Mouse (Mus musculus) NIH3T3 (cell line): ENCODE measurements at regions not wholly inside any gene's neighbourhood (a gene's known extent, or its start where the extent isn't known, plus 50 kb on each side); places are given as distances from the start of the nearest gene placed in this dataset.

ENCODE experiments used
- DNase-seq: peaks from one replicate; pipeline ENCODE4 v3.0.0-alpha.2; 2012; ENCODE audit warnings: low read depth

DNA sequence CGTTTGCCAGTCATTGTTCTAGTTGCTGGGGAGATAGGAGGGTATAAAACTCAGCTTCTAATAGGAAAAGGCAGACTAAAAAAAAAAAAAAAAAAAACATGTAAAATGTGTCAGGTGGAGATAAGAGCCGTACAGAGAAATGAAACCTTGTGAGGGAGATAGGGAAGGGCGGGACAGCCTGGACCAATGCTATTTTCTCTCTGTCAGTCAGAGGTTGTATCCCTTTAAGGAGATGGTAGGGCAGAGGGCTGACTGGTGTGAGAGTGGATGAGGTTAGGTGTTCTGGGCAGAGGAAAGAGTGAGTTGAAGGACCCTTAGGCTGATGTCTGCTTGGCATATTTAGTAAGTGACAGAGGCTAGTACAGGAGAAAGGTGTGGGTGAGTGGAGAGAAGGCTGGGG is 169.2 kb upstream of the Serpine2 start:
- no peak for DNase-seq

DNA sequence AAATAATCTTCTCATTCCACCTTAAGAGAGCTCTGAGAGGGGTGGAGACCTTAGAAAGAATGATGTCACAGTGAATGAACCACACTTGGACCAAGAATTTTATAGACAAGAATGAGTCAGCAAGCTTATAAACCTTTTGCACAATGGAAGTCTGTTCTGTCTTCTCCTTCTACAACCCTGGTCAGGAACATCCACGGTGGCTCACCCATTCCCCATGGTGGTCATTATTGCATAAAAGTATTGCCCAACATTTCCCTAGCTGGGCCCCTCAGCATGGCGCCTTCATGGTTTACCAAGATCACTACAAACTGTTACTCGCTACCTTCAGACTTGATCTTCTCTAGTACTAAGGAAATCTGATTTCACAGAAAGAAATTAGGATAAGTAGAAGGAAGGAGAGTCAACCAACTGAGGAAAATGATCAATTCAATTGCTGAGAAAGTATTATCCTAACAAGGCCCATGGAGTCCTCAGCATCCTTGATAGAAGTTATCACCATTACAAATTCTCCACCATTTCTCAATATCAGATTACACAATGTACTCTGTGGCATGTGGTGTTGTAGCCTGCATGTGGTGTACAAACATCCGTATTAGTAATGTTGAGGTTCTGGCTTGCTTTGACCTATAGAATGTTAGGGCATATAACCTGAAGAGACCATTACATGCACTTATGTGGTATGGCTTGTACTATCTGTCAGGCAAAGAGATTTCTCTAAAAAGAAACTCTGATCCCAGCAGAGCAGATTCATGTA is 165.1 kb upstream of the Serpine2 start:
- DNase-seq = peak; percentile 11

DNA sequence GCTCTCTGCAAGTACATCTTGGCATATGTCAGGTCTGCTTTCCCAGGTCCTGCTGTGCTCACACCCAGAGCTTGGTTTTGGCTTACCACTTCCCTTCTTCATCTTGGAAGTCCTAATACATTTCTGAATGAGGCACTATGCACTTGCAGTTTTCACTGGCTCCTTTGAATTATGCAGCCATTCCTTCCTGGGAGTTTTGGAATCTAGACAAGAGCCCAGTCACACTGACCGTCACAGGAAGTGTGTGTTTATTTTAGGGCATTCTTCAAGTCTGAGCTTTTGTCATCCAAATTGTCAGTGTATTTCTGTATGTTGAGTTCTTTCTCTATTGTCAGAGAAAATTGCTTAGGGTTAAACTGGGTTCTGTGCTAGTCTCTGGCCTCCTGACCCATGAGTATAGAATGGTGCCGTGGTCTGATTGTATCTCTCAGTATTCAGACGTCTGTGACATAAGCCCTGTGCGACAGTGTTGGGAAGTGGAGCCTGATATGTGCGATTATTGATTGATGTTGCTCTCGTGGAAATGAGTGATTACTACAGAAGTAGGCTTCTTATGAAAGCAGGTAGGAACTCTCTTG is 162.6 kb upstream of the Serpine2 start:
- no peak for DNase-seq

DNA sequence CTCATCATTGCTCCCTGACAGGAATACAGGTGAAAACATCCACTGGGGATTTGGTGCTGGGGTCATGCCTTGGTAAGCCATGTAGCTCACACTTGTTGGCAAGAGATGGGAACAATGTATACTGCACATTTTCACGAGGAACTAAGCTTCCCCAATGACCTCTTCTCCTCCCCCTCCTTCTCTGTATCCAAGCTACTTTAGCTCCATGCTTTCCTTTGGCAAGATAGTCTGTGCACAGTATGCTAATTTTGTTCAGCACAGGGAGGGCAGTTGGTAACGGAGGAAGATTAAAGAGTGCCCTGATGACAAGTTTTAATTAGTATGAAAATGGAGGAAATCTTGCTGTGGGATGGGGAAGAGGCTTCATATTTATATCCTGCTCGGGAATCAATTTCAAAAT is 160.9 kb upstream of the Serpine2 start:
- DNase-seq = no peak

DNA sequence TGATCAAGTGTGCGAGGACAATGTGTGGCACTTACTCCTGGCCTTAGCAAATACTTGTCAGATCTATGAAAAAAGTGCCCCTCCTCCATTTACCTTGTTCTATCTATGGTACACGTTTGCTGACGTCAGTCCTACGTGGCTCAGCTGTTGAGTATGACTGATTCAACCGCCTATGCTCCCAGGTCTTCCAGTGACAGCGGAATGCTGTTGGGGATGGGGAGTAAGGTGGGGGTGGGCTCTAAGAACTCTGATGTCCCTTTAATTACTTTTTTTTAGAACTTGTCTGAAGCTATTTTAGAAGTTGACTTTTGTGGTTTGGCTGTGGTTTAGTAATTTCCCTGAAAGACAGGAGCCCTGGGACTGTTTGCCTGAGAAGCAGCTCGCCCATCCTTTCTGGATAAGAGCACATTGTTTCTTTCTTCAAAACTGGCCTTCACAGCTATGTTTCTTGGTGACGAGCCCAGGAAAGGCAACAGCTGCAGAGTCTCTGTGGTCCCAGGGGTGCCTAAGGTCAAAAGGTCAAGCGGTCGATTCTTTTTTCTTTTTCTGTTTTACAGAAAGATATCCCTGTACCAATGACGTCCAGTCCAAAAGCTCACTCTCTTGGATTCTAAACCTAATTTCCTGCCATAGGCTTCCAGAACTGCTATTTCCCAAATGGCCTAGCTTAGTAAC is 157.5 kb upstream of the Serpine2 start:
- no peak for DNase-seq

DNA sequence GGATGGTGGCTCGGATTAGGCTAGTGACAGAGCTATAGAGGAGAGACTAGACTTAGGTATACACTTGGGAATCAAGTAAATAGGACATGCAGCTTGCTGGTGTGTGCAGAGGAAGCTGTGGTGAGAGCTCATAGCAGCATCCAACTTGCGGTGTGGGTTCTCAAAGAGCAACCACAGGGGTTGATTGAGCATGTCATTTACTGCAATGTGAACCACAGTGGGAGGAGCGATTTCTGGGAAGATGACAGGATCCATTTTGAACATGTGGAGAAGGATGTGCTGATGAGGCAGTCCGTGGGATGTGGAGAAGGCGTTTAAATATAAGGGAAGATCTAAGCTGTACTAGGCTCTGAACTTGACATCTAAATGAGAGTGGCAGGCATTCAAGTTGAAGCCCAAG is 154.5 kb upstream of the Serpine2 start:
- no peak for DNase-seq

DNA sequence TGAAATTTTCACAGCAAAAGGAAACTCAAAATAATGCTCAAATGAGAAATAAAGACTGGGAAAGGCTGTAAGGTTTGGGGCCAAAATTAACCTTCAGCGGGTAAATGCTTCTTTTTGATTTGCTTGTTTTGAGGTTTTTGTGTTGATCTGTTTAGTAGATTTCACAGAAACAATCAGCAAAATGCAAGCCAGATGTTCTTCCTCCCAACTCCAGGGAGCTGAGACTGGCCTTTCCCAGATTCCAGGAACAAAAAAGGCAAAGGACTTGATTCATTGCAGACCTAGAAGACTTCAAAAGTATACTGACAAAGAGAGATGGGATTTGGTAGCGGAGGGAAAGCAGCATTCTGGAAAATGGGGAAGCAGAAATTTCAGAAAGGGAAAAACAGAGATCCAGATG is 153.6 kb upstream of the Serpine2 start:
- DNase-seq = no peak

DNA sequence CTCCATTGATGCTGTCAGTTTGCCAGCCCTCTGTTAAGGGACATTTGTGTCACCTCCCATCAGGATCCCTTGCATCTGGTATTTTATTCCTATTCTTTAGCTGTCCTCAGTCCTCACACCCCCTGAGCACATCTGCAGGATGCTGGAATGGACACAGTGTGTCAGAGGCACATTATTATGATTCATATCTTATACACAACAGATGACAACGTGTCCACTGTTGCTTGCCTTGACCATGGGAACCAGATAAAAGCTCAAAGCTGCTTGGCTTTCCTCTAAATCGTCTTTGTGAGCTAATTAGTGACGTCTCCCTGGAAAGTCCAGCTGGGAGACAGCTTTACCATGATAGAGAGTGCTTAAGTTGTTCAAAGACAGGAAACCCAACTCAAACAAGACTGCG is 149.7 kb upstream of the Serpine2 start:
- no peak for DNase-seq

DNA sequence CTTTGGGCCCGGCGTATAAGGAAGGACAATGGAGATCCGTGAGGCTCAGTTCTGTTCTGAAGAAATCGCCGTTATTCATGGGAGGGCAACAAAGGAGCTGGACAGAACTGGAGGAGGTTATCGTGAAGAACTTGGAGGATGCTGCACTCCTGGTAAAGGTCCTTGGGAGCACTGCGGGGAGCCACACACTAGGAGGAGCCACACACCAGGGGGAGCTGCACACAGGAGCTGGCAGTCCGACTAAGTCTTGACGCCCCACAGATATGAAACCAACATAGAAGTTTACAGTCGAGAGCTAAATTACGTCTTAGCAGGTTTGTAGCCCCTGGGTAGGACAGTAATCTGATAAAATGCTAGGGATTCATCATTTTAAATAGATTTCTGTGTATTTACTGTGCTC is 138.1 kb upstream of the Serpine2 start:
- peak; percentile 4 for DNase-seq

DNA sequence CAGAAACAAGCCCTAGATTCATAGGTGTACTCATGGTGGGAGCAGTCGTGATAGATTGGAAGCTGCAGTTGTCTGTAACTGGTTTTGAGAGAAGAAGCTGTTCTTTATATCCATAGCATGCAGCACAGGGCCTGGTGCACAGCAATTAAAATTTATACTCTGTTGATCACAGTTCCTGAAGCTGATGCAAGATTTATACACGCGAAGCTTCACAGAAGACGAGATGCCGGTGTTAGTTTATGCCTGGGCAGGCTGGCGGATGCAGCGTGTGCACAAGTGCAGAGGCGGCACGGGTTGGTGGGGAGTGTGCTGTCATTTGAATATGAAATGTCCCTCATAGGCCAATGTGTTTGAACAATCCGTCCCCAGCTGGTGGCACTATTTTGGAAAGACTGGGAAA is 136.9 kb upstream of the Serpine2 start:
- DNase-seq = no peak

DNA sequence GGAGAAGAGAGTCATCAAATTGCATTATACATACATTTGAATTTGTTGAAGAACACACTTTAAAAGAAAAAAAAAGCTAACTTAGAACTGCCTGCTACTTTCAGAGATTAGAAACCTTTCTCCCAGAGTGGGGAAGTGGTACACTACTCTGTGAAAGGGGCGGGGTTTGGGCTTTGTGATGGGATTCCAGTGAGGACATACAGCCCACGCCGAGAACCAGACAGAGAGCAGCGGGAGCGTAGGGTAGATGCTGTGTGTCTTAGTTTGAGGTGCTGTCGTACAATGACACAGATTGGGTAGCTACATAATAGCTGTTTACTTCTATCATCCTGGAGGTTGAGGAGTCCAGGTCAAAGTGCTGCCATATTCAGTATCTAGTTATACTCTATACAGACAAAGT is 136.5 kb upstream of the Serpine2 start:
- no peak for DNase-seq

DNA sequence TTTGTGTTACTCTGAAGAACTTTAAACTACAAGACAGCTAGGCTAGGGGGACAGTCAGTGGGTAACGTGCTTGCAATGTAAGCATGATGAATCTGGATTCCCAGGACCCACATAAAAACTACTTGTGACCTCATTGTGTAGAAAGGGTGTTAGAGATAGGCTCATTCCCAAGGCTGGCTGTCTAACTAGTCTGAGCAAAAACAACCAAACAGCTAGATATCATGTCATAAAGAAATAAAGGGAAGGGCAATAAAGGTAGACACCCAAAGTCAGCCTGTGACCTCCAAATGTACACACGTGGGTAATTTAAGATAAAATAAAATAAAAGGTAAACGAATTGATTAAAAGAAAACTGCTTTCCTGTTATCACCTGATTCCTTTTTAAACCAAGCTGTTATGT is 123.7 kb upstream of the Serpine2 start:
- DNase-seq = no peak

DNA sequence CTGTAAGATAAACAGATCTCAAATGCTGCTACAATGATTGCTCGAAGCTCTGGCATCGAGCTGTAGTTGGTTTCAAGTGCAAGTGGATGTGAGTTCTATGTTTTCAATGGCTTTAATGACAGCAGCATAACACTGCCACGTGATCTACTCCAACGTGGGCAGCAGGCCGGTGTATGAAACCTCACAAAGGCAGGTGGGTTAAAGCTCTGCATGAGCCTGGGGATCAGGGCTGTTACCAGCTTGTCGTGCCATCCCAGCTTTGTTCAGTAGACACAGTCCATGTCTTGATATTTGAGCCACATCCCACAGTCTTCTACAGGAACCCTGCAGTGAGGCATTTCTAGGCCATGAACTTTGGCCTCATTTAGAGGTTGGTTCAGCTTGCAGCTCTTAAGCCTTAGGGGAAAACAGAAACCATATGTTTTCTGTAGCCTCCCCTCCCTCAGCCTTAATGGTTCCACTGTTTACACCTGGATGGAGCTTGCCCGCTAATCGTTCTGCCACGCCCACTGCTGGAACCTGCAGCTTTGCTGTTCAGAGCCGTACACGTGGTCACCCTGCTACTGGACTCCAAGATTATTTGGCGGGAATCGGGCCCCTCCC is 121.8 kb upstream of the Serpine2 start:
- no peak for DNase-seq

DNA sequence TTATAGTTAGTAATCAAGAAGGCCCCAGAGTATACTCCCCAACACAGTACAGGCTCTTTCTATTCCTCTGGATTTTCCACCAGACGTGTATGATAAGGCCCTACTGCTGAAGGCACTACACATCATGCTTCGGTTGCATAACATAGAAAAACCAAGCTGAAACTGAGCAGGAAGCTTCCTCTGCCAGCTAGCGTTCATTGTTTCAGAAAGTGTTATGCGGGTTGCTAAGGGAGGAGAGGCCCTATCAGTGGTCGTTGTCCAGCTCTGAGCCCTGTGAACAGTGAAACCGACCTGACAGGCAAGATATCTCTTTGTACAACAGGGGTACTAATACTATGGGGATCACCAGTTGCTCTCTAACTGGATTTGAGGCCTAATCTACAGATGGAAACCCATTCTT is 118.9 kb upstream of the Serpine2 start:
- no peak for DNase-seq

DNA sequence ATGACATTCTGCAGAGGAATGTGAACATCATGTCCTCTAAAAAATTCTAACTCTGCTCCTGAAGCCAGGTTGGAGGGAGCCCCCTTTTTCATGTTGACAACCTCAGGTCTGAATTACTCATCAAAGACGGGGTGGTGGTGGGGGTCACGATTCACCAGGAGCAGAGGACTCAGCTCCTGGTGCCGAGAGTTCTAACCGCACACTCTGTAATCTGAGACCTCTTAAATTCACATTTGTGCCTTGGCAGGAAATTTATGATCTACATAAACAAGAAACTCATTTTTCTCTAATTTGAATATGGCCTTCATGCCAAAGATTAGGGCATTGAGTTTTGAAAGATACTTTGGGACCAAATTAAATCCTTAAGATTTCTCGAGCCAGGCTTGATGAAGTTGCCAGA is 117.2 kb upstream of the Serpine2 start:
- no peak for DNase-seq

DNA sequence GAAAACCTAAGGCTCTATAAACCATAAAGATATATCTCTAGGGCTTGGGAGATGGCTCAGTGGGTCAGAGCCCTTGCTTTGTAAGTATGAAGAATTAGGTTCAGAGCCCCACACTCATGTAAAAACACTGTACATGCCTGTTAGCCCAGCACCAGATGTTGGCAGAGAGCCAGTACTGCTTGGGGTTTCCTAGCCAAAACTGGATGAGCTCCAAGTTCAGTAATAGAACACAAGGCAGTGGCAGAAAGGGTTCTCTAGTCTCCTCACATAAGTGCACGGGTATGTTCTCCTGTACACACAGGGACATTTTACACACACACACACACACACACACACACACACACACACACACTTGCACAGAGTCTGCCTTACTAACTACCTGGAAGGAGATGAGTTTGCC is 95.1 kb upstream of the Serpine2 start:
- DNase-seq = peak; percentile 59

DNA sequence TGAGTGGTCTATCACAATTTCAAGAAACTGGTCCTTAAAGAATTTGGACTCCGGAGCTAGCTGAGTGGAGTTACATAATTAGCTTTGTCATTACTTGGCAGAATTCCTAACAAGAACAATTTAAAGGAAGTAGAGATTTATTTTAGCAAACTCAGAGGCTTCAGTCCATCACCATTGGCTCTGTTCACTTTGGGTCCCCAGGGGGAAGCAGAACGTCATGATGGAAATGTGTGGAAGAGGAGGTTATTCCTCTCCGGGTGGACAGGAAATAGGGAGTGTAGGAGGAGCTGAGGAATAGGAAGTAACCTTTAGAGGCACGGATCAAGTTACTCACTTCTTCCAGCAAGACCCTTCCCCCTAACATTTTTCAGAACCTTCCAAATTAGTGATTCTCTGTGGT is 83.3 kb upstream of the Serpine2 start:
- DNase-seq = no peak

DNA sequence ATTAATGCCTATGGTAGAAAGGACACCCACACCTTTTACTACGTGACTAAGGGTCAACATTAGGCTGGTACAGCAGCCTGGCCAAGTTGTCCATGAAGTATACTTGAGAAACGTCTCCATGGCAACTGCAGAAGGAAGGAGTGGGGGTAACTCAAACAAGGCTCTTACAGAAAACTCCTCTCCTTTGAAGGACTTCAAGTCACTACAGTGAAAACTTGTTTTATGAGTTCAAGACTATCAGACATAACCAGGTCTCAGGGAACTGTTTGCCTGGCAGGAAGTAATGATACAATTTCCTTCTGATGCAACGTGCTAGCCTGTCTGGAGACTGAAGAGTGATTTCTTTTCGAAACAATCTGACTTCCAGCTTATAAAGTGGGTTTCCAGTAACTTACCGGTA is 71.5 kb upstream of the Serpine2 start:
- peak; percentile 3 for DNase-seq

DNA sequence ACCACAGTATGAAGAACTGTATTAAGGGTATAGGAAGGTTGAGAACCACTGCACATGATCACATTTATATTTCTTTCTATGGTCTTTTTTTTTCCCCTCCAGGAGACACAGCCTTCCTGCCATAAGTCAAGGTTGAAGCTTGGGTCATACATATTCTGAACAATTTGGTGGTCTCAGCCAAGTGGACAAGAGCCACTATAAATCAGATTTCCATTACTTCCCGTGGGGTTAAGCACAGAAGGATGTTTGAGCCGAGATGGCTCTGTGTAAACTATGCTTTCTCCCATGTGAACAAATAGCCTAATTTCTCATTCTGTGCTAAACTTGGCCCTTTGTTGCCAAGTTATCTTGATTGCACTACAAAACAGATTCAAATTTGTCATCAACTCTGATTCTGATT is 66.8 kb upstream of the Serpine2 start:
- no peak for DNase-seq

DNA sequence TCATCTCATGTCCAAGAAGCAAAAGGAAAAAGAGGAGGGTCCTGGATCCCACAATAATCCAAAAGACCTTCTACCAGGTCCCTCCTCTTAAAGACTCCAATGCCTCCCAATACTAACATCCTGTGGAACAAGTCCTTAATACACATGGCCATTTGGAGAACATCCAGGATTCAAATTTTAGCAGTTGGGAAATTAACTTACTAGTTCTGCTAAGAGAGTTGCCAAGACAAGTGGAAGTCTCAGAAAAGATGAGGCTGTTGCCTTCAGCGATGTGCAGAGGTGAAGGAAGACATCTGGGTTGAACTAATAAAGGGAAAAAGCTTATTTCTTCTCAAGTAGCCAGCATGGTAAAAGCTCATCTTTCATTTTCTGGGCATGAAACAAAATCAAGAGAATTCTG is 64.8 kb upstream of the Serpine2 start:
- no peak for DNase-seq

DNA sequence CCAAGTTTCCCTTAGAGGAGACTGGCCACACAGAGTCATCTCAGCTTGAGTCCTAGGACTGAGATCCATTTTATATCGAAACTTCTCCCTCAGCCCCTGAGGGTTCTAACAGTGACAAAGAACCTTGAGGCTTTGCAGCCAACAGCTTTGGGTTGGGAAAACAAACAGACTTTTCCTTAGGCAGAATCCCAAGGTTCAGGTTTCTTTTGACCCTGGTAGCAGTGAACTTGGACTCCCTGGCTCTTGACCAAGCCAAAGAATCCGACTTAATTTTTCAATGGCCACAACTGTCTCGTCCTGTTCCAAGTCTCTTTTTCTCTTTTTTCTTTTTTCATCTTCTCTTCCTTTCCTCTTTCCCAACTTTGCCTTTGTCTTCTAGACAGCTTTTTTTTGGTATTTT is 60.9 kb upstream of the Serpine2 start:
- no peak for DNase-seq

DNA sequence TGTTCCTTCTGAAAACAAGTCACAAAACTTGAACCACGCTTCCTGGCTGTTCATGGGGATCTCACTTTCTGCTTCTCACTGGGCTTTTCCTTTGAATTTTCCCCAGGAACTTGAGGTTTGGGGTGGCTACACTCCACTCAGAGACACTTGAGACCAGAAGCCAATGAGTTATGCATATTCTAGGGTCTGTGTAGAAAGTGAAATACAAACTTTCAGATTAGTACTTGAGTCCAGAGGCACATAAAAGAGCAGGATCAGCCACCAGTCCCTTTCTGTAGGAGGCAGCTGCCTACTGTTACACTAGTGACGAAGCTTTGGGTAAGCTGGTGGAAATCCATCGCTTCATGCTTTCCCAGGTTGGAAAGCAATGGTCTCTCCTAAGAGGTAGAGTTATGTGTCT is 60.4 kb upstream of the Serpine2 start:
- no peak for DNase-seq

DNA sequence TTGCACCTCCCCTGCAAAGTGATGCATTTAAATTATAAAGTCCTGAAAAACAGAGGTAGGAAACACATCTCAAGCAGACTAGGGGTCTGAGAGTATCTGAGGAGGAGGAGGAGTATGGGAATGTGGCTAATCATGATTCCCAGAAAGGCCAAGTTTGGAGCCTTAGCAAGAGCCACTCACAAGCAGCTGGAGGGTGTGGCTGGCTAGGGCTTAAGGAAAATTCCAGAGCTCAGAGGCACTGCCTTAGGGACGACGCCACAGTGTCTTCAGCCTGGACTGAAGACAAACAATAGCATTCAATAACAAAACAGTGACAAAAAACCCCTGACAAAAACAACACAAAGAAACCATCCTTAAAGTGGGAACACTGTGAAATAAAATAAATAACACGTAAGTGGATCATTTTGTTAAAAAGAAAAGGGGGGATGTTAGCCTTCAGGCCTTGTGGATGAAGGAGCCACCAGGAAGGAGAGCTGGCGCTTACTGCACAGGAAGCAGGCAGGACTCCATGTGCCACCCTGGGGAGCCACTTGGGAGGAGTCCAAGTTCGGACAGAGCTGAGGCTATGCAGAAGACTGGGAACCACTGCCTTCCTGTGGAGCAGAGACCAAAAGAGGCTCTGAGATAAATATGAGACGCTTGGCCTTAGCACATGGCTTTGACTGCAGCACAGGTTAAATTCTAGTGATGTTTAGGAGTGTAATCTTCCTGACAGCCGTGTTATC is 56.6 kb upstream of the Serpine2 start:
- no peak for DNase-seq
